Mouse (Mus musculus) midbrain, embryonic 16.5 days (tissue): ENCODE results near the gene Khdrbs1. TPM values are rescaled to one million over a fixed set of nuclear protein-coding genes. Genes with fewer than 3 reads are reported as not detected.

ENCODE experiments used
- ATAC-seq: fragments of 200-750 bp; cut with Nextera tagmentation; 2 replicates; pipeline ENCODE4 v1.8.0; 2017; ENCODE audit warnings: moderate TSS enrichment
- H3K27ac ChIP-seq: fragments of 300-500 bp; sonication (generic); 2 replicates; pipeline ENCODE4 v1.5.1; 2014; ENCODE audit warnings: mild to moderate bottlenecking, low read length, mixed read lengths
- H3K27me3 ChIP-seq: fragments of 300-500 bp; sonication (generic); 2 replicates; pipeline ENCODE4 v1.6.1; 2014; ENCODE audit warnings: low read depth, low read length, mixed read lengths; ENCODE audit not compliant: control insufficient read depth, insufficient read depth
- H3K36me3 ChIP-seq: fragments of 300-500 bp; sonication (generic); 2 replicates; pipeline ENCODE4 v1.6.1; 2014; ENCODE audit warnings: mild to moderate bottlenecking, low read length, moderate library complexity, mixed read lengths; ENCODE audit not compliant: control insufficient read depth, insufficient read depth
- H3K4me1 ChIP-seq: fragments of 300-500 bp; sonication (generic); 2 replicates; pipeline ENCODE4 v1.6.1; 2014; ENCODE audit warnings: mild to moderate bottlenecking, low read length, mixed read lengths; ENCODE audit not compliant: control insufficient read depth, insufficient read depth
- H3K4me2 ChIP-seq: fragments of 300-500 bp; sonication (generic); 2 replicates; pipeline ENCODE4 v1.6.1; 2014; ENCODE audit warnings: mild to moderate bottlenecking, low read length, mixed read lengths
- H3K4me3 ChIP-seq: fragments of 300-500 bp; sonication (generic); 2 replicates; pipeline ENCODE4 v1.5.1; 2014; ENCODE audit warnings: low read depth, mild to moderate bottlenecking, low read length, moderate library complexity, mixed read lengths
- H3K9ac ChIP-seq: fragments of 300-500 bp; sonication (generic); 2 replicates; pipeline ENCODE4 v1.6.1; 2014; ENCODE audit warnings: low read depth, low read length, mixed read lengths
- H3K9me3 ChIP-seq: fragments of 300-500 bp; sonication (generic); replicated peaks from 2 replicates; pipeline ENCODE4 v1.6.1; 2014; ENCODE audit warnings: mild to moderate bottlenecking, low read length, mixed read lengths; ENCODE audit not compliant: control insufficient read depth, poor library complexity, severe bottlenecking
- WGBS: fragments of 180-500 bp; shearing (Covaris S2); extraction: QIAGEN DNeasy Blood & Tissue Kit; methylation state at CpG from one replicate; pipeline ENCODE4 v1.1.7; 2014; 5-methylcytosine and 5-hydroxymethylcytosine counted together
- polyA plus RNA-seq: library from polyadenylated mRNA; unstranded; fragments of >200 nt; fragmentation: Nextera tagmentation; extraction: Ambion mirVana; gene quantifications from 2 replicates; pipeline ENCODE4 v1.2.1, GENCODE M21; 2015

Khdrbs1 gene
- polyA plus RNA-seq, 1 experiment from 2014 or later: 116 TPM

DNA sequence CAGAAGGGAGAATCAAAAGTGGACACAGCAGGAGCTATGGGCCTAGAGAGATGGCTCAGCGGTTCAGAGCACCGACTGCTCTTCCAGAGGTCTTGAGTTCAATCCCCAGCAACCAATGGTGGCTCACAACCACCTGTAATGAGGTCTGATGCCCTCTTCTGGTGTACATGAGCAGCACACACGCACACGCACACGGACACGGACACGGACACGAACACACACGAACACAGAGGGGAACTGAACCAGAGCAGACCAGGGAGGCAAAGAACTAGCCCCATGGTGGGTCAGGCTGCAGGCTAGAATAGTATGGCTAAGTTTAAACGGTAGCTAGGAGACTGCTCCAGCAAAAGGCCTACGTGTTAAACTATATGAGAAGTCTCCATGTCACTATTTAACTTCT, 60.3 kb downstream of the Khdrbs1 start:
- Histone ChIP-seq H3K4me3 (no peak overlapping the region), H3K4me2 (no peak overlapping the region), H3K4me1 (no peaks in the 10 kb centered on the region), H3K27ac (no peak overlapping the region), H3K9ac (no peak overlapping the region), H3K36me3 (peaks cover 65% of the 10 kb centered on the region), H3K27me3 (no peaks in the 10 kb centered on the region), H3K9me3 (no peaks in the 10 kb centered on the region)
- 97% methylated on average over 11 of the region's 11 CpGs for WGBS
- ATAC-seq: no peak

DNA sequence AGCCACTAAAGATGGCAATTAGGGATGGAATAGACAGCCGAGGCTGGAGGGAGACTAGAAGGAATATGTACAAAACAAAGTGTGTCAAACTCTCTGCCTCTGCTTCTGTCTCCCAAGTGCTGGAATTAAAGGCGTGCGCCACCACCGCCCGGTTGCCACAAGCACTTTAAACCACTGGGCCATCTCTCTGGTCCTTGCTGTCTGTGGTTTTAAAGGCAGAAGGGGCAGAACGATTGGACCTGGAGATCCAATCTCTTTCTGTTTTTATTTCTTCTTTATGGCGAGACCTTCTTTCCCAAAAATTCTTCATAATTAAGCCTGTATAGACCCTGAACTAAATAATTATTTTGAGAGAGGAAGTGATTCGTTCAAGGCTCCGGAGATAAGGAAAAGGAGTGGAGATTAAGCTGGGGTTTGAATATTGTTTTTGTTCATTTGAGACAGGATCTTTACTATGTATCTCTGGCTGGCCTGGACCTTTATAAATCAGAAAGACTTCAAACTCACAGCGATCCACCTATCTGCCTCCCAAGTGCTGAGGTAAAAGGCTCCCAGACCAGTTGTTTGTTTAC, 69.1 kb downstream of the Khdrbs1 start:
- H3K9me3 ChIP-seq: no peaks in the 10 kb centered on the region
- peaks cover 17% of the 10 kb centered on the region for H3K36me3 ChIP-seq
- WGBS: 6% methylated on average over 10 of the region's 10 CpGs
- peak overlapping the region; percentile 90 for H3K27ac ChIP-seq
- no peak for ATAC-seq
- H3K27me3 ChIP-seq: no peaks in the 10 kb centered on the region
- H3K4me1 ChIP-seq: peaks cover 16% of the 10 kb centered on the region; the same call in 1 of the 2 replicates
- H3K4me2 ChIP-seq: peak overlapping the region; percentile 73
- peak overlapping the region; percentile 93 for H3K9ac ChIP-seq
- peak overlapping the region; percentile 85 for H3K4me3 ChIP-seq

- no peaks in the 10 kb centered on the region for H3K9me3 ChIP-seq
- peaks cover 16% of the 10 kb centered on the region; the same call in 1 of the 2 replicates for H3K4me1 ChIP-seq
- under 1% methylated on average over 65 of the region's 65 CpGs for WGBS
- H3K36me3 ChIP-seq: peaks cover 12% of the 10 kb centered on the region
- ATAC-seq: peak; percentile 87
- peak within 1 kb of the TSS; percentile 73 for H3K4me2 ChIP-seq
- H3K9ac ChIP-seq: peak within 1 kb of the TSS; percentile 93
- H3K4me3 ChIP-seq: peak within 1 kb of the TSS; percentile 85
- no peaks in the 10 kb centered on the region for H3K27me3 ChIP-seq
- peak within 1 kb of the TSS; percentile 90 for H3K27ac ChIP-seq
Measured at GRCm38 (mm10) chr4:129672083-129672877, 69.8 kb downstream of the Khdrbs1 start, which contains the start of gene Kpna6. Gene Kpna6 (minus strand): TSS chr4:129672767.

DNA sequence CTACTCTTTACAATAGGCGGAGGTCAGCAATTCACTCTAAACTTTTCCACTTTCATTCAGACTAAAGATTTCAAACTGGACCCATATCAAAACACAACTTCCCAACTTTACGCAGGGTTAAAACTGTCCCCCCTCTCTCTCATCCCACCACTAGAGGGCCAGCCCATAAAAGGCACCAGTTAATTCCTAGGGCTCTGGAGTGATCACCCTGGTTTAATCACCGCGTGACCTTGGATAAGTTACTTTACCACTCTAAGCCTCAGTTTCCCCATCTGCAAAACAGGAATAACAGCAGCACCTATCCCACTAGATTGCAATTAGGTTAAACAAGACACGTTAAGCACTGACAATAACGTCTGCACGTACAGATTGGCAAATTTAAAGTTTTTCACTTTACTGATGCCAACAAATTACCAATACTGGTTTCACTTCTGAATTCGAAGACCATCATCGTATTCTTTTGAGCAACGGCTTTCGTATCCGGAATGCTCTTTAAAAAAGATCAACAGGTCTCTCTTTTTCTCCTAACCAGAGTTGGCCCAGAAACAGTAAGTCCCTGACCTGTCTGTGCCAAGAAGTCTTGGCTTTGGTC, 70.5 kb downstream of the Khdrbs1 start:
- Histone ChIP-seq H3K27ac (peak overlapping the region; percentile 90), H3K4me2 (peak overlapping the region; percentile 73), H3K4me1 (peaks cover 16% of the 10 kb centered on the region; the same call in 1 of the 2 replicates), H3K27me3 (no peaks in the 10 kb centered on the region), H3K9me3 (no peaks in the 10 kb centered on the region), H3K4me3 (peak overlapping the region; percentile 85), H3K9ac (peak overlapping the region; percentile 93), H3K36me3 (peaks cover 5% of the 10 kb centered on the region)
- 8% methylated on average over 12 of the region's 12 CpGs for WGBS
- peak; percentile 49; the same call in 1 of the 2 replicates for ATAC-seq

- Histone ChIP-seq H3K9ac (no peak overlapping the region), H3K36me3 (peaks cover 5% of the 10 kb centered on the region), H3K4me2 (no peak overlapping the region), H3K4me3 (no peak overlapping the region), H3K27me3 (no peaks in the 10 kb centered on the region), H3K4me1 (no peaks in the 10 kb centered on the region), H3K27ac (no peak overlapping the region), H3K9me3 (no peaks in the 10 kb centered on the region)
- 83% methylated on average over 3 of the region's 3 CpGs for WGBS
- ATAC-seq: no peak
Measured at GRCm38 (mm10) chr4:129662255-129662813, 79.8 kb downstream of the Khdrbs1 start.

- no peak for ATAC-seq
- Histone ChIP-seq H3K9ac (no peak overlapping the region), H3K36me3 (peaks cover 10% of the 10 kb centered on the region), H3K27ac (no peak overlapping the region), H3K4me1 (no peaks in the 10 kb centered on the region), H3K4me2 (no peak overlapping the region), H3K9me3 (no peaks in the 10 kb centered on the region), H3K4me3 (no peak overlapping the region), H3K27me3 (no peaks in the 10 kb centered on the region)
- WGBS: 97% methylated on average over 3 of the region's 3 CpGs
Measured at GRCm38 (mm10) chr4:129661584-129661983, 80.5 kb downstream of the Khdrbs1 start.

DNA sequence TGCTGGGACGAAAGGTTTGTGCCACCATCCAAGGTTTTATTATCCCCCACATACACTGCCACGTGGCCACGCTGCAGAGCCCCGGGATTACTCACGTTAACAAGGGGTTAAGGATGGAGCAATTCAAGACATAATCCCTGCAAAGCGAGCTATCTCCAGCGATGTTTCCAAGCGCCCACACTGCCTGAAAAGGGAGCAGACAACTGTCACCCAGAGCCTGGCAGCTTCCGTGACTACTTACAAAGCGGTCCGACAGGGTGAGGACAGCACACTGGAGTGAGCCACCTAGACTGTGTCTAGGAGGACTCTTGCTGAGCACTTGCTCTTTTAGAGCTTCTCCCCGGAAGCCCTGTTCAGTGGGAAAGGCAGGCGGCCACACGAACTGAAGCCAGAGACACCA, 87.3 kb downstream of the Khdrbs1 start:
- ATAC-seq: no peak
- Histone ChIP-seq H3K4me1 (no peaks in the 10 kb centered on the region), H3K9me3 (no peaks in the 10 kb centered on the region), H3K27ac (no peak overlapping the region), H3K4me3 (no peak overlapping the region), H3K9ac (no peak overlapping the region), H3K27me3 (no peaks in the 10 kb centered on the region), H3K36me3 (peaks cover 51% of the 10 kb centered on the region), H3K4me2 (no peak overlapping the region)
- 91% methylated on average over 14 of the region's 14 CpGs for WGBS
